Mouse (Mus musculus) thymus, postnatal 0 days (tissue): ENCODE results near the gene Ppara. TPM values are rescaled to one million over a fixed set of nuclear protein-coding genes. Genes with fewer than 3 reads are reported as not detected.
A peak's percentile ranks its signal among the peaks of the same experiment; 100 is the strongest.

ENCODE experiments used
- DNase-seq: peaks from one replicate; pipeline ENCODE4 v3.0.0-alpha.2; 2015; ENCODE audit warnings: low spot score
- polyA plus RNA-seq: library from polyadenylated mRNA; unstranded; fragments of >200 nt; fragmentation: Nextera tagmentation; extraction: Ambion mirVana; gene quantifications from 2 replicates; pipeline ENCODE4 v1.2.1, GENCODE M21; 2015

Gene Ppara
- polyA plus RNA-seq, 1 experiment from 2014 or later = 0.72 TPM

DNA sequence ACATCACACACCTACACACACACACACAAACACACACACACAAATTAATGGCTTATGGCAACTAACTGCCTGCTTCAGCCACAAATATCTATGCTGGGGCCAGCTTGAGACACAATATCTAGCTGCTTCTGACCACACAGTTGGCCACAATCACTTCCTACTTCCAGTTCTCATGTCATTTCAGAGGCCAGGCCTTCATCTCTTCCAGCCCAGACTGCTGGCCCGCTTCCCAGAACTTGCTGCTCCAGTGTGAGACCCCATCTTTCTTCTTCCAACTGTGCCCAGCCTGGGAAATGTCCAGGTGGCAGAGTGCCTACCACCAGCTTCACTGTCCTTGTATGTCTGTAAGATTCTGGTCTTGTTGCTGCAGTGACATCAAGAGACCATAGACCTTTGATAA, 58.0 kb downstream of the Ppara start:
- no peak for DNase-seq

- no peak for DNase-seq
These were observed 60.7 kb downstream of the Ppara start for GRCm38 (mm10) chr15:85795516-85795915.

GRCm38 (mm10) chr15:85798676-85799075, 63.9 kb downstream of the Ppara start:
- no peak for DNase-seq

DNA sequence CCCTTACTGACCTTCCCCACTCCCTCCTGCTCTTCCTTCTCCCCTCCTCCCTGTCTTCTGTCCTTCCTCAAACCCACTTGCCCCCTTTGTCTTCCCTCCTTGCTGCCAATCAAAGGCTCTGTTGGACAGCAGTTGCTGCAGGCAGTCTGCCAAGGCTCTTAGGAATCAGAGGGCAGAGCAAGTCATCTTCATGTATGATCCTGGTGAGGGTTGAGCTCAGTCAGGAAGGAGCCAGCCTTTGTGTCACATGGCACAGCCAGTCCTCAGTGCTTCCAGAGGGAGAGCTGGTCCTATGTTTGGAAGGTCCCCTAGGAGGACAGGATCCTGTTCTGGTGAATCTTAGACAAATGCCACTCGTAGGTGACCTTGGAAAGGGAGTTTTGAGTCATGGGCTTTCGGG, 68.1 kb downstream of the Ppara start:
- DNase-seq = no peak

- DNase-seq = no peak
These were observed 72.1 kb downstream of the Ppara start for GRCm38 (mm10) chr15:85806886-85807285.

- no peak for DNase-seq
These were observed 72.6 kb downstream of the Ppara start for GRCm38 (mm10) chr15:85807404-85807803.

GRCm38 (mm10) chr15:85808031-85808430, 73.2 kb downstream of the Ppara start:
- DNase-seq = peak; percentile 51

GRCm38 (mm10) chr15:85808434-85808833, 73.7 kb downstream of the Ppara start:
- DNase-seq = no peak

- DNase-seq = peak; percentile 84
These were observed 74.3 kb downstream of the Ppara start for GRCm38 (mm10) chr15:85809091-85809490.

DNA sequence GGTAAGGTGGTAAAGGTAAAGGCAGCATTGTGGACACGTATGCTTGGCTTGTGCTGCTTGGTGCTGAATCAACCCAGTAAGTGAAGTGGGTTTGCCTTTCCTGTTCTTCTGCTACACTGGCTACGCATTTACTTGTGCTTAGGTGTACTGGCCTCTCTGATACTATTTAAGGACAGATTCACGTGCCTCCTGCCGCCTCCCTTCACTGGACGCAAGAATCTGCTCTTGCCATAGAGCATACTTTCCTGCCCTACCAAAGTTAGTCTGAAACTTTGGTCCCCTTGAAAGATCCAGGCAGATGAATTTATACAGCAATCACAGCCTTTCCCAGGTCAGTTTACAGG, 75.7 kb downstream of the Ppara start:
- DNase-seq = no peak

DNA sequence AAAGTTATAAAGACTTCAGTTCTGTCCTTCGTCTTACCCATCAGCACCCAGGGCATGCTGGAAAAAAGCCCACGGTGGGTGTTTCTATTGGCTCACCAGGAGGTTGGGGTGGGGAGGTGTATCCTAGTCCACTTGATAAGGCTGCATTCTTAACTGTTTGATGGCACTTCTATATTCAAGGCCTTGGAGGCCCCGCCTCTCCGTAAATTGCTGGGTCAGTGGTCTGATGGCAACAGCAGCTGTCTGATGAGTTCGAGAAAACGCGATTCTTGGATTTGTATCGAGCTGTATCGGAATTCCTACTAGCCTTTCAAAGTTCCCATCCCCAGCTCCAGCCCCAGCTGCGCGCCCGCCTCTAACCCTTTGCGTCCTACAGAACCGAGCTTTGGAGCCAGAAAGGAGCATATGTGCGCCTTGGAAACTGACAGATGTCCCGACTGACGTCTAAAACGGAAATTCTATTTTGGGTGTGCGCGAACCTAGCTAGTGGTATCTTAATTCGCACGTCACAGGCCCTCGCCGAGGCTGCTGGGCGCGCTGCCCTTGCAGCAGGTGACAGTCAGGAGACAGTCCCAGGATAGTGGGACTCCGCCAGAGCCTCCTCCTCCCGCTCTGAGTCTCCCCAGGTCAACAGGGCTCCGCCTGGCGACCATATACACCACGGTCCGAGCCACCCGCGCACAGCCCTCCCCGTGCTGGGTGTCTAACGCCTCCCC, 76.2 kb downstream of the Ppara start:
- peak; percentile 65 for DNase-seq

GRCm38 (mm10) chr15:85811535-85812277, 76.9 kb downstream of the Ppara start, which contains the start of gene Cdpf1:
TSS of gene Cdpf1 (minus strand) at chr15:85811697.
- DNase-seq = peak; percentile 99

- no peak for DNase-seq
These were observed 78.6 kb downstream of the Ppara start for GRCm38 (mm10) chr15:85813428-85813827.

GRCm38 (mm10) chr15:85821203-85822010, 86.6 kb downstream of the Ppara start, which contains the start of gene Pkdrej:
TSS of gene Pkdrej (minus strand) at chr15:85821734.
- DNase-seq = no peak

DNA sequence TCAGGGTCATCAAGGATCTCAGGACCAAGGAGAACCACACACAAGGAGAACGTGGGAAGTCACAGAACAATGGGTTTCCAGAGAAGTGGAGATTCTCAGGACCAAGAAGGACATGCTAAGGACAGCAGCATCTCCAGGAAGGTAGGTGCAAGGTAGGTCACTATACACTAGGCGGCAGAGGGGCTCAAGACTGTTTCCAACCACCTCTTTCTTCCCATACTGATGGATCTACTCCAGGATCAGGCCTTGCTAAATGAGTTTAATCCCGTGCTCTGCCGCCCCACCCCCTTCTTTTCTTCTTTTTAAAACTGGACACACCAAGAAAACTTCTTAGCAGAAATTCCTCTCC, 87.2 kb downstream of the Ppara start:
- no peak for DNase-seq

DNA sequence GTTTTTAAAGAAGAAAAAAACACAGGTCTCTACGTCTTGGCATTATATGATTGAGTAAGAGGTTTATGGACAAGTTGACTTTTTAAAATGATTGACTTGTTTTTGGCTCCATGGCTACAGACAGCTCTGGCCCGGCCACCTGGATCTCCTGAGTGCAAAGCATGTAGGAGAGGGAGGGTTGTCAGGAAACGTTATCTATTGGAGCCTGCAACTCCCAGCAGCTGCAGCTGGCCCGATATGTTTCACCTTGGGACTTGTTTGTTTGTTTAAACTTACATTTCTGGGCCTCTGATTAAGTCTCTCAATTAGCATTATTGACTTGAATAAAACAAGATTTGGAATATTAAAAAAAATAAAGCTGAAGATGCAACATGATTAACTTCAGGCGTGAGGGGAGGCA, 91.9 kb downstream of the Ppara start:
- no peak for DNase-seq

DNA sequence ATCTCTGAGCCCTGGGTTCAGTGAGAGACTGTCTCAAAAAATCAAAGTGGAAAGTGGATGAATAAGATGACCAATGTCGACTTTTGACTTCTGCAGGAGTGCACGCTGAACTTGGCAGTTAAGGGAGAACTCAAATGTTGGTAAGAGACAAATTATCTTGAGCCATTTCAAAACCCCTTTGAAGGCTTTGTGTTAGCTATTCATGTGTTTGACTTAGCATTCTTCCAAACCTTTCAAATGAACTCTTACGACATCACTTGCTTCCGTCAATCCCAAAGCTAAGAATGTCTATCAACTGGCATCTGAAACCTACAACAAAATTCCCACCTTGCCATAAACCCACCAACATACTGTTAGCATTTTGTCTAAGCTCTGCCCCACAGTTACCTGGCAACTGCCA, 93.3 kb downstream of the Ppara start:
- DNase-seq = no peak

DNA sequence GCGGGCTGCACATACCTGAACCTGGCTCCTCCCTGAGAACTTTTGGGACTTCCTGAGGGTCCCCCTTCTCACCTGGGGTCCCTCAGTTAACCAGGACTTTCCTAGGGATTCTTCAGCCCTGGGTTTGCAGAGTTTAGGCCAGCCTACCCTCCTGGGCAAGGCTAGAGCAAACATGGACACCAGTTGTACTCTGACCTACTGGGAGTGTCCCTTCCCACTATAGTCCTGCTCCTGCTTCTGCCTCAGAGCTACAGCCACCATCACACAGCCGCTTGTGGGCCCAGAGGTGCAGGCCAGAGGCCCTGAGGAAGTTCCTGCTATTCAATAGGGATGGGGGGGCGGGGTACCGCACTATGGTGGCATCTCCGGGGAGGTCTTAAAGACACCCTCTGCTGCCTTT, 94.7 kb downstream of the Ppara start:
- DNase-seq = no peak

- peak; percentile 75 for DNase-seq
These were observed 97.3 kb downstream of the Ppara start, which contains the start of gene Ttc38 for GRCm38 (mm10) chr15:85831954-85832590. TSS of gene Ttc38 (plus strand) at chr15:85832306.

- DNase-seq = no peak
These were observed 97.8 kb downstream of the Ppara start for GRCm38 (mm10) chr15:85832599-85832998.

DNA sequence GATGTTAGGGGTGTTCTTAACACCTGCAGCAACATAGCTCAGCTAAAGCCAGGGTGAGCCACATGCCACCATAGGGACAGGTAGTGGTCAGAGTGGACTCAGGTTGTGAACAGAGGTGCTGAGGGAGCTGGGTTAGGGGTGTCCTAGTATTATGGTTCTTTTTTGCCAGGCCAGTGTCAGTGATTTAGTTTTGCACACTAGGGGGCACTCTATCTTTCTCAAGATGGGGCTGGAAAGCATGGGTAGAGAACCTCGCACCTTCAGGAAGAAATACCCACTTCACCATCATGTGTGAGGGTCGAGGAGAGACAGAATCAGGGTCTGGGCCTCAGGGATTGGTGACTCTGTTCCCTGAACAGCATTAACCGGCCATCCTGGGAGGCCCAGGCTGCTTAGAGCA, 100.6 kb downstream of the Ppara start:
- no peak for DNase-seq

GRCm38 (mm10) chr15:85836887-85837286, 102.1 kb downstream of the Ppara start:
- DNase-seq = no peak
